Mouse (Mus musculus) thymus, adult 2 months (tissue): ENCODE results near the gene Gm17542. TPM values are rescaled to one million over a fixed set of nuclear protein-coding genes. Genes with fewer than 3 reads are reported as not detected.
"Not testable (repeated sequence)": the region's sequence is repeated elsewhere in the genome, so short reads cannot be mapped to it uniquely, and the experiment has no call there.

ENCODE experiments used
- DNase-seq: peaks from one replicate; pipeline ENCODE4 v3.0.0; 2021
- H3K27ac ChIP-seq: fragments of 200-500 bp; 2 replicates; pipeline ENCODE4 v1.5.1; 2012; ENCODE audit warnings: low read length, control low read depth; ENCODE audit not compliant: control insufficient read depth, insufficient read depth
- H3K27me3 ChIP-seq: fragments of 200-500 bp; 2 replicates; pipeline ENCODE4 v1.6.1; 2012; ENCODE audit warnings: mild to moderate bottlenecking, low read length, moderate library complexity, mixed read lengths; ENCODE audit not compliant: control insufficient read depth, insufficient read depth
- H3K36me3 ChIP-seq: fragments of 200-500 bp; 2 replicates; pipeline ENCODE4 v1.6.1; 2012; ENCODE audit warnings: mild to moderate bottlenecking, low read length, moderate library complexity; ENCODE audit not compliant: control insufficient read depth, insufficient read depth
- H3K4me1 ChIP-seq: fragments of 200-500 bp; replicated peaks from 2 replicates; pipeline ENCODE4 v1.6.1; 2012; ENCODE audit warnings: low read length; ENCODE audit not compliant: control insufficient read depth, insufficient read depth
- H3K4me3 ChIP-seq: fragments of 200-500 bp; 2 replicates; pipeline ENCODE4 v1.5.1; 2012; ENCODE audit warnings: mild to moderate bottlenecking, low read length, control low read depth, moderate library complexity; ENCODE audit not compliant: control insufficient read depth, insufficient read depth
- CTCF ChIP-seq: fragments of 200-500 bp; IDR thresholded peaks from 2 replicates; pipeline ENCODE4 v1.5.1; 2012; ENCODE audit warnings: mild to moderate bottlenecking, control low read depth, low read length, moderate library complexity, borderline replicate concordance; ENCODE audit not compliant: control insufficient read depth, poor library complexity, insufficient read depth; ENCODE audit errors: extremely low read depth
- POLR2A ChIP-seq: fragments of 200-500 bp; IDR thresholded peaks from 2 replicates; pipeline ENCODE4 v1.6.1; 2012; ENCODE audit warnings: mild to moderate bottlenecking, low read length, control low read depth, moderate library complexity; ENCODE audit not compliant: control insufficient read depth, poor library complexity, insufficient read depth; ENCODE audit errors: extremely low read depth
- WGBS: fragments of 180-500 bp; shearing (Covaris S2); methylation state at CpG from one replicate; pipeline ENCODE4 v1.1.7; 2018; 5-methylcytosine and 5-hydroxymethylcytosine counted together
- polyA plus RNA-seq: library from polyadenylated mRNA; depleted of rRNA; stranded (reverse); fragments of >200 nt; gene quantifications from 2 replicates; pipeline ENCODE4 v1.2.3, GENCODE M21; 2012; rRNA removed

Gm17542 gene
- polyA plus RNA-seq = not detected in 2 replicates

GRCm38 (mm10) chr10:58718110-58718509 lies at the start of gene Gm17542:
Gm17542 (minus strand) TSS chr10:58718210.
- H3K27me3 ChIP-seq, H3K4me1 ChIP-seq, H3K27ac ChIP-seq, H3K36me3 ChIP-seq, H3K4me3 ChIP-seq, DNase-seq: not testable (repeated sequence)

GRCm38 (mm10) chr10:58739779-58740178 lies 21.8 kb upstream of the Gm17542 start:
- DNase-seq = no peak
- H3K36me3 ChIP-seq = no peaks in the 10 kb centered on the region
- H3K4me3 ChIP-seq = no peak overlapping the region
- no peak overlapping the region for H3K27ac ChIP-seq
- H3K4me1 ChIP-seq = no peaks in the 10 kb centered on the region
- no peaks in the 10 kb centered on the region for H3K27me3 ChIP-seq
- TF ChIP-seq POLR2A (no peak), CTCF (no peak)

- TF ChIP-seq CTCF = no peak
- TF ChIP-seq POLR2A = no peak
- Histone ChIP-seq H3K36me3 (no peaks in the 10 kb centered on the region), H3K27ac (no peak overlapping the region), H3K4me1 (no peaks in the 10 kb centered on the region), H3K4me3 (no peak overlapping the region), H3K27me3 (no peaks in the 10 kb centered on the region)
- 22% methylated on average over 7 of the region's 7 CpGs for WGBS
- DNase-seq = no peak
Observed at GRCm38 (mm10) chr10:58738152-58738551, 20.1 kb upstream of the Gm17542 start.

- Histone ChIP-seq H3K4me3 (peak overlapping the region; percentile 26), H3K36me3 (no peaks in the 10 kb centered on the region), H3K27ac (no peak overlapping the region), H3K4me1 (peaks cover 8% of the 10 kb centered on the region), H3K27me3 (no peaks in the 10 kb centered on the region)
- TF ChIP-seq POLR2A (no peak), CTCF (no peak)
- no peak for DNase-seq
- WGBS = 59% methylated on average over 3 of the region's 3 CpGs
Observed at GRCm38 (mm10) chr10:58714789-58715148, 3.2 kb downstream of the Gm17542 start.

- Histone ChIP-seq H3K36me3 (no peaks in the 10 kb centered on the region), H3K4me3 (peak overlapping the region; percentile 29), H3K4me1 (peaks cover 8% of the 10 kb centered on the region), H3K27me3 (no peaks in the 10 kb centered on the region), H3K27ac (peak overlapping the region; percentile 3; the same call in 1 of the 2 replicates)
- TF ChIP-seq CTCF = no peak
- no peak for TF ChIP-seq POLR2A
- DNase-seq = peak; percentile 47
- 4% methylated on average over 24 of the region's 24 CpGs for WGBS
Observed at GRCm38 (mm10) chr10:58713855-58714788, 3.9 kb downstream of the Gm17542 start.

- Histone ChIP-seq H3K4me1 (peaks cover 8% of the 10 kb centered on the region), H3K27ac (no peak overlapping the region), H3K4me3 (no peak overlapping the region), H3K36me3 (no peaks in the 10 kb centered on the region), H3K27me3 (no peaks in the 10 kb centered on the region)
- DNase-seq = no peak
- 45% methylated on average over 7 of the region's 7 CpGs for WGBS
- TF ChIP-seq POLR2A = no peak
- no peak for TF ChIP-seq CTCF
Observed at GRCm38 (mm10) chr10:58713225-58713624, 4.8 kb downstream of the Gm17542 start.

- Histone ChIP-seq H3K36me3 (no peaks in the 10 kb centered on the region), H3K4me1 (peaks cover 4% of the 10 kb centered on the region), H3K4me3 (no peak overlapping the region), H3K27ac (no peak overlapping the region), H3K27me3 (no peaks in the 10 kb centered on the region)
- TF ChIP-seq CTCF (no peak), POLR2A (no peak)
- 93% methylated on average over 4 of the region's 4 CpGs for whole genome bisulfite sequencing
- no peak for DNase-seq
Observed at GRCm38 (mm10) chr10:58709021-58709420, 9.0 kb downstream of the Gm17542 start.

- TF ChIP-seq POLR2A (no peak), CTCF (no peak)
- 45% methylated on average over 6 of the region's 6 CpGs for WGBS
Observed at GRCm38 (mm10) chr10:58700578-58700977, 17.4 kb downstream of the Gm17542 start.

More at GRCm38 (mm10) chr10:58700578-58700977, 17.4 kb downstream of the Gm17542 start:
- no peak for DNase-seq
- no peaks in the 10 kb centered on the region for H3K36me3 ChIP-seq
- H3K4me3 ChIP-seq = no peak overlapping the region
- H3K4me1 ChIP-seq = no peaks in the 10 kb centered on the region
- H3K27ac ChIP-seq = no peak overlapping the region
- no peaks in the 10 kb centered on the region for H3K27me3 ChIP-seq
